In the genomic region with DNA sequence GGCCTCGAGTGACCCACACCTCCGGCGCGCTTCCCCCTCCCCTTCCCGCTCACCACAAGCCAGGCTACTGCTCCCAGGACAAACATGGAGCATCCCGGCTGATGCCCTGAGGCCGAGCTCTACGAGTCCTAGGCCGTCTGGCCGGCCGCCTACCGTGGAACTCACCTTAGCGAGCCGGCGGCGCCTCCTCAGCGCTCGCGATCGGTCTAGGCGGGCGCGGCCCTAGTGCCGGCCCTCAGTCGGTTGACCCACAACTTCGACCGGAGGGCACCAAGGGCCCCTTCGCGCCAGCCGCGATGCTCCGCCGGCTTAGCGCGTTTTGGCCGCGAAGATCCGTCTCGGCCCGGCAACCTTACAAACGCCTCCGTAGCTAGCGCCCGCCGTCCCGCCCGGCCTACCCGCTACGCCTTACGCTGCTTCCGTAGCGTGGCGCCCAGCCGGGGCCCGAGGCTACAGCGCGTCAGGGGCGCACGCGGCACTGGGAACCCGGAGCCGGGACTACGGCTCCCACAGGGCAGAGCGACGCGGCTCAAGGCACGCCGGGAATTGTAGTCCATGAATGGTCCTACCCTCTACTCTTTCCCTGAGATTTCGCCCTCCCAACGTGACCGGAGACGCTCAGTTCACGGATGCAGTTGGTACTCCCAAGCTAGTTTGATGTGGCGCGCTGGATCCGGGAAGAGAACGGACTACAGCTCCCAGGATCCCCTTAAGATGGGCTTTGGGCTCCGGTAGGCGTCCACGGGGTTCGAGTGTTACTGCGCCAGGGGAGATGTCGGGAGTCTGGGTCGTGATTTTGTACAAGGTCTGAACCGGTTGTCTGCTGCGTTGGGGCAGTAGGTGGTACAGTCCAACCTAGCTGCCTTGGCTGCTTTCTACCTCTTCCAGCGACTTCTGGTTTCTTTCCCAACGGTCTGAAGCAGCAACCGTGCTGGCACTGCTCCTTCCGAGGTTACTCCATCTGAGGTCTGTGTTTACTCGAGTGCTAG, we compare ENCODE assay signal across 8 mouse cellular contexts. TPM values are rescaled to one million over a fixed set of nuclear protein-coding genes. Genes with fewer than 3 reads are reported as not detected.
DNase-seq lines count a peak whose midpoint lies in the region; ATAC-seq lines count a peak whose summit lies in the region.

Gene Capn15 (minus strand): TSS at position 491 of the 989 bp plus-strand sequence.

- under 1% methylated on average over 86 of the region's 91 CpGs for WGBS in hindbrain, embryonic 11.5 days

- H3K4me2 ChIP-seq in hindbrain, embryonic 11.5 days (replicated peaks; ENCODE audit: low read depth, low read length), result peak within 1 kb of the TSS; percentile 87

- H3K36me3 ChIP-seq in hindbrain, embryonic 11.5 days (ENCODE audit: control insufficient read depth, insufficient read depth, low read length), result peaks cover 6% of the 10 kb centered on the region; the same call in 1 of the 2 replicates

- H3K9me3 ChIP-seq in hindbrain, embryonic 11.5 days (ENCODE audit: control insufficient read depth, low read length), result no peaks in the 10 kb centered on the region

- H3K27ac ChIP-seq in hindbrain, embryonic 11.5 days (ENCODE audit: low read depth, low read length), result peak within 1 kb of the TSS; percentile 85

- peak; percentile 98 for ATAC-seq in hindbrain, embryonic 11.5 days (ENCODE audit: low FRiP score)

- peak; percentile 97 for DNase-seq in Muller cell, postnatal 12 days (ENCODE audit: inconsistent ontology term)
- peak; percentile 96 for DNase-seq in cerebellum, adult 9-11 months
- DNase-seq in frontal cortex, adult 2 months (ENCODE audit: extremely low spot score in 1 of 2, low spot score in 1 of 2), result peak; percentile 95 to 97
- peak; percentile 97 for DNase-seq in hindbrain, embryonic 11.5 days (ENCODE audit: low spot score)
- peak; percentile 93 to 96 for DNase-seq in layer of hippocampus, postnatal 10 days (ENCODE audit: low spot score in 2 of 2)
- peak; percentile 95 for DNase-seq in lung, postnatal 10 days
- peak; percentile 94 for DNase-seq in ovary, postnatal 36 days (ENCODE audit: low spot score)
- peak; percentile 91 for DNase-seq in thymus, postnatal 25 days

- peak within 1 kb of the TSS; percentile 94 for H3K9ac ChIP-seq in hindbrain, embryonic 11.5 days (ENCODE audit: low read depth, low read length)

- H3K27me3 ChIP-seq in hindbrain, embryonic 11.5 days (ENCODE audit: control insufficient read depth, insufficient read depth, low read length), result no peaks in the 10 kb centered on the region

- 0 out of 2 replicates have a peak, but pooled peaks cover 2% of the 10 kb centered on the region for H3K4me1 ChIP-seq in hindbrain, embryonic 11.5 days (replicated peaks; ENCODE audit: control insufficient read depth, insufficient read depth, low read length)

- peak within 1 kb of the TSS; percentile 83 for H3K4me3 ChIP-seq in hindbrain, embryonic 11.5 days (ENCODE audit: low read depth, low read length)

RNA-seq across cellular contexts. Expression of gene Capn15, which starts in this region (rescaled TPM):
- polyA plus RNA-seq in frontal cortex, adult 2 months (2012; rRNA removed), result 48.5 and 52.9 TPM in 2 replicates
- 19.5 and 20.3 TPM in 2 replicates for polyA plus RNA-seq in hindbrain, embryonic 11.5 days (2014; fragmentation: Nextera tagmentation; extraction: Ambion mirVana)
- 10 to 100 TPM; 38.2 to 50.8 TPM for total RNA-seq in layer of hippocampus, postnatal 10 days (2021)

Comparison
In these comparisons a context has a peak if more than half of its experiments do, and no peak if none do; other contexts are left out.
1. Peak in every context shown above with its lines: DNase-seq, ATAC-seq, H3K4me3 ChIP-seq and H3K27ac ChIP-seq.